Mouse (Mus musculus) heart, postnatal 0 days (tissue): ENCODE measurements at regions not wholly inside any gene's neighbourhood (a gene's known extent, or its start where the extent isn't known, plus 50 kb on each side); places are given as distances from the start of the nearest gene placed in this dataset.

Source experiments
- CTCF ChIP-seq: IDR thresholded peaks from 2 replicates; pipeline ENCODE4 v1.5.1; 2016; ENCODE audit warnings: antibody characterized with exemption, control low read depth, low read depth
- EP300 ChIP-seq: IDR thresholded peaks from 2 replicates; pipeline ENCODE4 v1.6.1; 2016; ENCODE audit warnings: antibody characterized with exemption, low read depth

DNA sequence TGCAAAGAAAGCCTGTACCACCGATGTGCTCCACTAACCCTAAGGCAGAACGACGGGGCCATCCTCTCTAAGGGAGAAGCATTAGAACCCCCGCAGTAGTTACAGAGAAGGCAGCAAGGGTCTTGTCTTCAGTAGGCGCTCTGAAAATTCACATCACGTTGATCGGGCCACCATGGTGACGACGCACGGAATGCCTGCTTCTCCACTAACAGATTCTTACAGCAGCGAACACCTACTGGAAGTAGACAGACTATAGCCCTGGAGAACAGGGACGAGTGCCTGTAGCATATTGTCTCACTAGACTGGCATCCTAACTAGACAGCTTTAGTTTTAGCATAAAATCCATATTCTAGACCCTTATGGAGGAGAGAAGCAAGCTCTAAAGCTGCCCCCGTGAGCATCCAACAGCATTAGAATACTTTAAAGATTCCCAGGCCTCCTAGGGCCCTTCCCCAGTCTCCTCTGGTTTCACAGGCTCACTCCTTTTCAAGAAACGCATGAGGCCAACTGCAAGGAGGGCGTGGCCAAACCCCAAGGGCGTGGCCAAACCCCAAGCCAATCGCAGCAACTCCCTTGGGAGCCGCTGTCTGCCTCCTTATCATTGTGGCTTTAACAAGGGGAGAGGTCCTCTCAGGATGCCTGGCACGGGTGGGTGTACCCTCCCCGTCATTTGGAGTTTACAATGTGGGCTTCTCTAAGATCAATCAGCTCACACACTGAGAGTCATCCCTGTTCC, 517.8 kb downstream of the Vrk1 start:
- TF ChIP-seq CTCF (no peak), EP300 (no peak)
